Mouse (Mus musculus) midbrain, embryonic 15.5 days (tissue): ENCODE results near the gene Tcp10a. TPM values are rescaled to one million over a fixed set of nuclear protein-coding genes. Genes with fewer than 3 reads are reported as not detected.
"Not testable (repeated sequence)": the region's sequence is repeated elsewhere in the genome, so short reads cannot be mapped to it uniquely, and the experiment has no call there.

ENCODE experiments used
- ATAC-seq: fragments of 200-750 bp; cut with Nextera tagmentation; replicated peaks from 2 replicates; pipeline ENCODE4 v1.8.0; 2017; ENCODE audit warnings: moderate TSS enrichment
- H3K27ac ChIP-seq: fragments of 300-500 bp; sonication (generic); 2 replicates; pipeline ENCODE4 v1.5.1; 2015; ENCODE audit warnings: mild to moderate bottlenecking, inconsistent platforms
- H3K27me3 ChIP-seq: fragments of 300-500 bp; sonication (generic); replicated peaks from 2 replicates; pipeline ENCODE4 v1.6.1; 2015; ENCODE audit warnings: inconsistent platforms
- H3K36me3 ChIP-seq: fragments of 300-500 bp; sonication (generic); replicated peaks from 2 replicates; pipeline ENCODE4 v1.6.1; 2015; ENCODE audit warnings: inconsistent platforms
- H3K4me1 ChIP-seq: fragments of 300-500 bp; sonication (generic); 2 replicates; pipeline ENCODE4 v1.6.1; 2015; ENCODE audit warnings: inconsistent platforms
- H3K4me2 ChIP-seq: fragments of 300-500 bp; sonication (generic); 2 replicates; pipeline ENCODE4 v1.6.1; 2015; ENCODE audit warnings: inconsistent platforms, mild to moderate bottlenecking, moderate library complexity
- H3K4me3 ChIP-seq: fragments of 300-500 bp; sonication (generic); 2 replicates; pipeline ENCODE4 v1.5.1; 2015; ENCODE audit warnings: mild to moderate bottlenecking, inconsistent platforms
- H3K9ac ChIP-seq: fragments of 300-500 bp; sonication (generic); 2 replicates; pipeline ENCODE4 v1.6.1; 2015; ENCODE audit warnings: mild to moderate bottlenecking, inconsistent platforms
- H3K9me3 ChIP-seq: fragments of 300-500 bp; sonication (generic); 2 replicates; pipeline ENCODE4 v1.6.1; 2016; ENCODE audit warnings: inconsistent platforms
- WGBS: fragments of 180-500 bp; shearing (Covaris S2); methylation state at CpG from one replicate; pipeline ENCODE4 v1.1.7; 2015; ENCODE audit warnings: mixed read lengths; 5-methylcytosine and 5-hydroxymethylcytosine counted together
- polyA plus RNA-seq: library from polyadenylated mRNA; unstranded; fragments of >200 nt; fragmentation: Nextera tagmentation; extraction: Ambion mirVana; gene quantifications from 2 replicates; pipeline ENCODE4 v1.2.1, GENCODE M21; 2015

Gene Tcp10a
- polyA plus RNA-seq, 1 experiment from 2014 or later = not detected

DNA sequence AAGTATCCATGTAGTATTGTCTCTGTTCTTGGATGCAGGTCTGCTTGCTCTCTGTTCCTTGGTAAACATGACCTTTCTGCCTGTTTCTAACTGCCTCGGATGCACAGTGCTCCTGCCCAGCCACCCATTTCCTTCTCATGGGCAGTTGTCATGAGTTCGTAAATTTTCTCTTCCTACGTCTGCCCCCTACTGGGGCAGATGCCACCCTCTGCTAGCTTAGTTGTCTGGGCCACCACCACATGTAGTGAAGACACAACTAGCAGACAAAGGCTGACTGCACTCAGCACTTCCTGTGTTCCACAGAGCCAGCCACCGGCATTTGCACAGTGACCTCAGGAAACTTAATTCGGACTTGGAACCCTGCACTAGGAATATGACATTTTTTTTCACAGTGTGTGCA, 8.3 kb downstream of the Tcp10a start:
- H3K27ac ChIP-seq, ATAC-seq: not testable (repeated sequence)
- WGBS = 83% methylated on average over 3 of the region's 5 CpGs

DNA sequence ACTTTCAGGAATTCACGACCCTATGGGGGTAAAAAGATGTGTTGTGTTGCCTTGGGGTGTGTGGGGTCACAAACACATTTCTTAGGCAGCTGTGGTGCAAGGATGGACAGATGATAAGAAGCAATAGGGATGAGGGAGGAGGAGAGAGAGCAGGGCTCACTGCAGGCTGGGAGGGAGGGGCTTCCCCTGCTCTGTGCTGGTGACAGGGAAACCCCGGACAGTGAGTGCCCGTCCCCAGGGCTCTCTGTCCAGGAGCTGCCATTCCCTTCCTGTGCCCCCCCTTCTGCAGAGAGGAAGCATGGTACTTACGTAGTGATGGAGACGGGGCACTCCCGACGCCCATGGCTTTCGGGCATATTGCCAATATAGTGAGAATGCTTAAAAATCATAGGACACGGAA, 12.9 kb downstream of the Tcp10a start:
- H3K4me3 ChIP-seq, H3K9me3 ChIP-seq, H3K27ac ChIP-seq, H3K36me3 ChIP-seq, ATAC-seq, H3K4me2 ChIP-seq, H3K9ac ChIP-seq, H3K4me1 ChIP-seq, H3K27me3 ChIP-seq: not testable (repeated sequence)
- WGBS = 70% methylated on average over 7 of the region's 9 CpGs

More for the DNA sequence above, 8.3 kb downstream of the Tcp10a start:
- not testable (repeated sequence) for H3K9ac ChIP-seq, H3K4me1 ChIP-seq, H3K36me3 ChIP-seq, H3K9me3 ChIP-seq, H3K4me2 ChIP-seq, H3K27me3 ChIP-seq, H3K4me3 ChIP-seq

DNA sequence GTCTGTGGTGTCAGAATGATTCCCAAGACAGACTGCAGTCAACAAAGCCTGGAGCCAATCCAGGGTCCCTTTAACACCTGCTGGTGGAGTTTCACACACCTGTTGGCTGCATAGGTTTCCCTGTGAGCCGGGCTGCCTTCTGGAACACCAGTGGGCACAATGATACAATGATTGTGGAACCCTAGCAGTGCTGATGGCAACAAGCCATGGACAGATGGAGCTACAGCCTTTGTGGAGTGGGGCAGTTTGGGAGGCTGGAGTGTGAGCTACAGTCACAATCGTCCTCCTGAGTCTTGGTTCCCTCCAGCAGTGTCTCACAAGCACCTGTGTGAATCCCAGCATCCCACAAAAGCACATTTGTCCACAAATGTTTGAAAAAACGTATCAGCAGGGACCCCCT, 24.3 kb downstream of the Tcp10a start:
- H3K4me3 ChIP-seq, ATAC-seq, H3K4me1 ChIP-seq, H3K9ac ChIP-seq, H3K4me2 ChIP-seq, H3K36me3 ChIP-seq, H3K27me3 ChIP-seq, H3K9me3 ChIP-seq, H3K27ac ChIP-seq: not testable (repeated sequence)
- 64% methylated on average over 2 of the region's 3 CpGs for WGBS

DNA sequence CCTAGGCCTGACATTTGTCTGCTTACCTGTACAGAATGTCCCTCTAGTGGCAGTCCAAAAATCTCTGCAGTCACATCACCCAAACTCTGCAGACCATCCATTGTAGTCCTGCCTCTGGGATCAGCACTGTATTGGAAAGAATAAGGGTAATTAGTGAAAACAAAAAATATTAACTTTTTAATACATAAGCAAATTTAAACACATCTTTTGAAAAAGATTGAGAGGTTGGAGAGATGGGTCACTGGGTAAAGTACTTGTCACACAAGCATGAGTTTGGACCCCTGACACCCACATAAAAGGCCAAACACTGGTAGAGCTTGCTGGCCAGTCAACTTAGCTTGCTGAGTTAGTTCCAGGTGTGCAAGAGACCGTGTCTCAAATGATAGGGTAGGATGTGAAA, 28.1 kb downstream of the Tcp10a start, which contains the start of gene Ttll2:
Ttll2 (minus strand) TSS at position 101 of the 400 bp plus-strand sequence.
- not testable (repeated sequence) for H3K4me3 ChIP-seq, H3K9ac ChIP-seq, H3K4me1 ChIP-seq, H3K27me3 ChIP-seq, H3K4me2 ChIP-seq, H3K27ac ChIP-seq, ATAC-seq, H3K36me3 ChIP-seq, H3K9me3 ChIP-seq
- WGBS = 77% methylated on average over 1 of the region's 1 CpGs

DNA sequence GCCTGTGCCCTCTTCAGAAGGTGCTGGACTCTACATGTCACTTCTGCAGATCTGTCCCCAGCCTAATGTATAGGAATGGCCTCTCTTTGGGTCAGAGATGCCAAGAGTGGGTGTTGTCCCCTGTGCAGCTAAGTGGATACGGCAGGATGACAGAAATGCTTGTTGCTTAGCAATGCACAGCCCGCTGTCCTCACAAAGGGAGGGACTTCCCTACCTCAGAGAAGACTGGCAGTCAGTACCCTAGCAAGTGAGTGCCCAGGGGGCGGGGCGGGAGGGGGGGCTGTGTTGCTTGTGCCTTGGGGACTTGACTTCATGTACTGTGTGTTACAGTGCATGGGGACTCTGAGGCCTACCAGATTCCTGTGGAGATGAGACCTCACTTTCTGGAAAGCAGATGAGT, 35.4 kb downstream of the Tcp10a start:
- H3K4me1 ChIP-seq, H3K4me2 ChIP-seq, H3K27ac ChIP-seq, ATAC-seq, H3K9me3 ChIP-seq, H3K27me3 ChIP-seq, H3K9ac ChIP-seq, H3K36me3 ChIP-seq, H3K4me3 ChIP-seq: not testable (repeated sequence)
- 69% methylated on average over 4 of the region's 4 CpGs for WGBS

DNA sequence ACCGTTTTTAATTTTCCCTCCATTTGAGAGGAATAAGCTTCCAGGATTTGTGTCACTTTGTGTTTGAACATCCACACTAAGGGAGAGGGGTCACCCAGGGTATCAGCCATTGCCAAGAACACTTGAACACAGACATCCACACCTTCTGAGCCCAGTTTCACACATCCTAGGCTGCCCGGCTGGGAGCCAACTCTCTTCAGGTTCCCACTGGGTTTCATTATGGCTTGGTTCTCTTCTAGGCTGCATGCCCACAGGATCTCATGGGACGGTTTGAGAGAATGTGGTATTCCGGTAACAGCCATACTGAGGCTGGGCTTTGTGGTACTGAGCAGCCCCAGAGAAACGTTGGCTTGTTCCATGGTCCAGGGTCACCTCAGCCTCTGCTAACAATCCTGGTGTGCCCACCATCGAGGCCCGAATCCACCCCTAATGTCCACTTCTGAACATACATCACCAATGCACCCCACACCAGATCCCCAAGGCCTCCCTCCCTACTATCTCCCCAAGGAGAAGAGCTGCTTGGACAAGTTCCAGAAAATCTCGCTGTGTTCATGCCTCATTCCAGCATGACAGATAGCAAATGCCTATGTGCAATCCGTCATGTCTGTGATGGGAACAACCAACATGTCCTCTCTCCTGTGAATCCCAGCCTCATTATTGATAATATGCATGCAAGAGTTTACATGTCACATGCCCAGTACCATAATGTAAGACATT, 36.5 kb downstream of the Tcp10a start:
- ATAC-seq, H3K4me1 ChIP-seq, H3K9me3 ChIP-seq, H3K9ac ChIP-seq, H3K27ac ChIP-seq, H3K36me3 ChIP-seq, H3K4me2 ChIP-seq, H3K4me3 ChIP-seq, H3K27me3 ChIP-seq: not testable (repeated sequence)
- WGBS = 87% methylated on average over 9 of the region's 9 CpGs

DNA sequence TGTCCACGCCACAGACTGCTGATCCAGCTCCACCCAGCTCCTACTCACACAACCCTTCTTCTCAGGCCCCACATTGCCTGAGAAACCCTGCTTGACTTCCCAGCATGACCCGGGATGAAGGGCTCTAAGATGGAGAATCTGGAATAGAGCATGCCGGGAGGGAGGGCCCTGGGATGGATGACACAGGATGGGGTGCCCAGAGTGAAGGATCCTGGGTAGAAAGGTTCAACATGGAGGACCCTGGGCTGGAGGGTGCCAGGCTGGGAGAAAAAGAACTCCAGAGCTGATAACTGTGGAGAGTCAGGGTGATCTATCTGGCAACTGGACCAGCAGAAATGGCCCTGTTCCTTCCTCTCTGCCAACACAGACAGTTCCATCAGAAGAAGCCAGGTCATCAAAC, 41.2 kb downstream of the Tcp10a start:
- not testable (repeated sequence) for H3K9me3 ChIP-seq, H3K36me3 ChIP-seq, H3K27me3 ChIP-seq, H3K4me3 ChIP-seq, H3K9ac ChIP-seq, H3K4me1 ChIP-seq, H3K27ac ChIP-seq, H3K4me2 ChIP-seq, ATAC-seq
- WGBS = 100% methylated on average over 1 of the region's 3 CpGs

DNA sequence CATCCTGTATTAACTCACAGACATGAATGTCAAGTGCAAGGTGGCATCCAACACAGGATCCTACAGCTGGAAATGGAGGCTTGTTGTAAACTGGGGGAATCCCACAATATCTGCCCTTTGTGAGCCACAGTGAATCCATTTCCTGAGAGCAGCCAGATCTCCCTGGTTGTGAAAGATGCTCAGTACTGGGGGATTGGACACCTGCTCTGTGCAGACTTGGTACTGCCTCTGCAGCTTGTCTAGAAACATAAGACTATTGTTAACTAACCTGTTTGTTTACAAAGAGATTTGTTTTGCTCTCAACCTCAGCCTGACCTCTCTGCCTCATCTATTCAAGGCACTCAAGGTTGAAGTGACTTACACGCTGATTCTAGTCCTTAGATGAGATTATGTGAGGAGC, 41.8 kb downstream of the Tcp10a start:
- not testable (repeated sequence) for H3K27me3 ChIP-seq, H3K4me1 ChIP-seq, H3K9me3 ChIP-seq, H3K4me3 ChIP-seq, H3K9ac ChIP-seq, H3K4me2 ChIP-seq, H3K36me3 ChIP-seq
- 9% methylated on average over 1 of the region's 1 CpGs for WGBS
- H3K27ac ChIP-seq = peak overlapping the region; percentile 71
- peak; percentile 52 for ATAC-seq

DNA sequence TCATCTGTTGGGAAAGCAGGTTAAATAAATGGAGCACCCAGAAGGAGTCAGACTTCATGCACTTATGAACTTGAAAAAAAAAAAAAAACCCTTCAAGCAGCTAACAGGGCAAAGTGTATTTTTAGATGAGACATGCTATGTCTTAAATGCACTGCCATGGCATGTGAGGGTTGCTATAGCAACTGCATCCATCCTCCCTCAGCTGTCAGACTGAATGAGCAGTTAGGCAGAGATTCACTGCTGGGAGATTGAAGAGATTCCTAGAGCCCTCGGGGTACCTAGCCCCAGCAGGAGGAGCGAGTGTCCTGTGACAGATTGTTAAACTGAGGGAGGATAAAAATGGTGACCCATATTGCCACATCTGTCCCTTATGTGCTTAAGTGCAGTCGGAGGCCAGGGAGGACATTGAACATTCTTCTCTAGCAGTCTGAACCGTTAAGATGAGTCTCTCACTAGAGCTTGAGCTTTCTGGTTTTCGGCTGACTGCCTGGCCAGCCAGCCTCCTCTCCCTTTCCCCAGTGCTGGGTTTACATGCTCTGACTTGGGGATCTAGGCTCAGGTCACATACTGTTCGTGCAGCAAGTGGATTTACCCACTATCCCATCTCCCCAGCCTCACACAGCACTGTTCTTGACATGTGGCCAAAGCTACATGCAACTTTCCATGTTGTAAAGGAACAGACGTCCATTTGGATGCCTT, 42.4 kb downstream of the Tcp10a start:
- not testable (repeated sequence) for H3K4me2 ChIP-seq, H3K9me3 ChIP-seq, H3K27me3 ChIP-seq, H3K4me1 ChIP-seq, H3K4me3 ChIP-seq, H3K36me3 ChIP-seq, H3K9ac ChIP-seq
- ATAC-seq = peak; percentile 94
- peak overlapping the region; percentile 63; the same call in 1 of the 2 replicates for H3K27ac ChIP-seq
- WGBS = 27% methylated on average over 4 of the region's 7 CpGs

DNA sequence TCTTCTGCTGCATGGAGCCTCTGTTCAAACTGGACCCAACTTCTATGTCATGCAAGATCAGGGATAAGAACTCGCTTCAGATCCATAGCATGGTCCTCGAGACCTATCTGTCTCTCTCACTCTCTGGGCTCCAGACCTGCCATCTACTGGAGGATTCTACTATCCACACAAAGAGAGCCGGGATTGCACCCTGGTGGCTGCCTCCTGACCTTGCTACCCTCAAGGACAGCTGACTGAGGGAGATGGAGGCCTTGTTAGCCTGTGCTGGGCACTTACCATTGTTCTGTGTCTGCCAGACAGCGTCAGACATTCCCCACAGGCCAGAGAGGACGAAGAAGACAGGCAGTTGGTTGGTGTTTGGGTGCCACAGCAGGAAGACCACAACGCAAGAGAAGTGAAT, 45.0 kb downstream of the Tcp10a start:
- not testable (repeated sequence) for H3K9me3 ChIP-seq, H3K4me1 ChIP-seq, H3K4me3 ChIP-seq, H3K36me3 ChIP-seq, ATAC-seq, H3K27ac ChIP-seq, H3K27me3 ChIP-seq, H3K9ac ChIP-seq, H3K4me2 ChIP-seq
- WGBS = 80% methylated on average over 6 of the region's 6 CpGs

DNA sequence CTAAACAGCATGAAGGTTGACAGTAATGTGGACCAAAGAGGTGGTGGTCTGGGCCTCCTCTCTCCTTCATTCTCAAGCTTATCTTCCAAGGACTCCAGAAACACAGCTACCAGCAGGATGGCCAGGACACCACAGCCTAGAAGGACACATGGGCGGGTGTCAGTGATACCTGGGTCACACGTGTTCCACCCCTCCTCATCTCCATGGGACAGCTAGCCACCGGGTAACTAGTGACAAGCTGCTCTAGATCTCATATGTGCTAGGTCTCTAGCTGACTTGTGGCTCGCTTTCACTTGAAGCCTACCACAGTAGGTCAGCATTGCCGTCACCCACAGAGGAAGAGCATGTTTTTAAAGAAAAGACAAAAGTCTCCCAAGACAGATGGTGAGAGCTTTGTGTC, 47.4 kb downstream of the Tcp10a start, which contains the start of gene Gm49630:
Gm49630 (minus strand) TSS at position 101 of the 400 bp plus-strand sequence.
- H3K9me3 ChIP-seq, H3K9ac ChIP-seq, H3K4me2 ChIP-seq, H3K36me3 ChIP-seq, H3K4me3 ChIP-seq, H3K4me1 ChIP-seq, H3K27me3 ChIP-seq, H3K27ac ChIP-seq, ATAC-seq: not testable (repeated sequence)
- 85% methylated on average over 4 of the region's 5 CpGs for WGBS

DNA sequence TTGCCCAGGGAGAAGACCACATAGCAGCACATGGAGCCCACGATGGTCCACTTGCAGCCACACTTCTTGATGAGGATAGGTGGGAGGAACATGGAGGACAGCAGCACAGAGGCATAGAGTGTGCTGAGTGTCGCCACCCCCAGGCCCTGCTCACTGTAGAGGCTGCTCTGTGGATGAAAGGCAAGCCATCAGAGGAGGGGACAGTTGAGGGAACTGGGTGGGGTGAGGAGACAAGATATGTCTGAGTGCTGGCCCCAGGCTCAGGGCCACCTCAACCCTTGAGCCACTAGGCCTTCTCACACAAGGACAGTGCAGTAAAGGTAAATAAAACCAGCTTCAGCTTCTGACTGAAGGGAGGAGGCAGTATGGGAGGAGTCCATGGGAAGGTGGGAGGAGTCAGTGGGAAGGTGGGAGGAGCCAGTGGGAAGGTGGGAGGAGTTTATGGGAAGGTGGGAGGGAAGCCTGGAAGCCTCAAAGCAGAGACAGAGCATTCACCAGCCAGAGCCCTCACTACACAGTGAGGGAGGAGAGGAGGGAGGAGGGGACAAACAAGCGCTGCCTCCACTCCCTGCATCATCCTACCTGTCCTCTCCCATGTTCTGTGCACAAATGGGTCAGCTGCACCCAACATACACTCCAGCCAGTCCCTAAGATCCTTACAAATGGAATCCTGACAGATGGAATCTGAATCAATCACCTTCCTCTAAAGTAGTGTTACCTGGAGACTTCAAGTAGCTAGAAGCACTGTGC, 52.7 kb downstream of the Tcp10a start:
- not testable (repeated sequence) for H3K4me3 ChIP-seq, H3K27ac ChIP-seq, H3K27me3 ChIP-seq, H3K9ac ChIP-seq, H3K9me3 ChIP-seq, H3K4me2 ChIP-seq, H3K4me1 ChIP-seq, H3K36me3 ChIP-seq
- peak; percentile 53 for ATAC-seq
- 92% methylated on average over 1 of the region's 3 CpGs for WGBS
